Mouse (Mus musculus): Measurements from ENCODE around the gene Ddah2.

Gene Ddah2

DNA sequence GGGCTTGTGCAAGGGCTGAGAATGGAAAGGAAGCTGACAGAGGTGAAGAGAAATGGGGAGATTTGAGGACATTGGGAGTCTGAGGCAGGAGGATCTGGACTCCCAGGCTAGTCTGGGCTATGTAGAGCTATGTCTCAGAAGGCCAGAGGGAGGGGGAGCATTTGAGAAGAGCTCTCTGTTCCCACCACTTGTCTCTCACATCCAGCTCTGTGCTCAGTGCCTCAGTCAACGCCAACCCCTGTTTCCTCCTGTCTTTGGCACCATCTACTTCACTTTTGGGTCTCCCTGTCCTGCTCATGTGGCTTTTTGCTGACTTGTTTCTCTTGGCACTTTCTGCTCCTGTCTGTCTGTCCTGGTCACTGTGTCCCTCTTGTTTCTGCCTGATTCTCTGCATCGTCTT, 18.4 kb downstream of the Ddah2 start:
- no peak for DNase-seq (ENCODE audit: low read depth)

DNA sequence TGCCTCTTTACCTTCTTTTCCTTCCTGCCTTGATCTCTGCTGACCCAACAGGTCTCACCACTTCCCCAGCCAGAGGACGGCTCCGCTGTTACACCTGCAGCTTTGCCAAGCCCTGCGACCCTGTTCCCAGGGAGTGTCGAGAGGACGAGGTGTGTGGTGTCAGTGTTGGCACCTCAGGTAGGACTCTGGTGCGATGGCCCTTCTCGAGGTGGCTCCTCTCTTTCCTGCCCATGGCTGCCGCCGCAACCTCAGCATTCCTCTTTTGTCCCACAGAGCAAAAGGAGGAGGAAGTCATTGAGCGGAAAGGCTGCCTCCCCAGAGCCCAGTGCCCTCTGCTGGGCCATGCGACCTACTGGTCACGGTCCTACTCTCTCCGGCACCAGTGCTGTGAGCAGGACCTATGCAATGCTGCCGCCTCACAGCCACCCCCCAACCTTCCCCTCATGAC, 19.0 kb downstream of the Ddah2 start, which contains the start of gene Ly6g6d:
Gene Ly6g6d, minus strand, starts transcription at position 280 of the 448 bp plus-strand sequence.
- DNase-seq (ENCODE audit: low read depth), result no peak

DNA sequence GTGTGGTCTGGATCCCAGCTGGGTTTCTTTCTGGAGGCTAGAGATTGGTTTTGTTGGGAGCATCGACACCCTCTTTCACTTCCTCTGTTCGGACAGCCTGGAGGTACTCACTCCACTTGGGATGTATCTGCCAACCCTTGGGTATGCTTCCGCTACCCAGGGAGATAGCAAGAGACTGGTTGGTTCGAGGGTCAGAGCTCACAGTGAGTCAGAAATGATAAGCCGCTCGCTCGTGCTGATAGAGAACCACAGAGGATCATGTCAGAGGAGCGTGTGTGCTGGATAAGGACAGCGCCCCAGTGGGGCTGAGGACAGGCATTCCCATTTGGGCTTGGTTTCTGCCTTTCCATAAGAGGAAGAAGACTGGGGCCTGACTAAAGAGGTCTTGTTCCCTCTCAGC, 20.9 kb downstream of the Ddah2 start:
- no peak for DNase-seq (ENCODE audit: low read depth)

DNA sequence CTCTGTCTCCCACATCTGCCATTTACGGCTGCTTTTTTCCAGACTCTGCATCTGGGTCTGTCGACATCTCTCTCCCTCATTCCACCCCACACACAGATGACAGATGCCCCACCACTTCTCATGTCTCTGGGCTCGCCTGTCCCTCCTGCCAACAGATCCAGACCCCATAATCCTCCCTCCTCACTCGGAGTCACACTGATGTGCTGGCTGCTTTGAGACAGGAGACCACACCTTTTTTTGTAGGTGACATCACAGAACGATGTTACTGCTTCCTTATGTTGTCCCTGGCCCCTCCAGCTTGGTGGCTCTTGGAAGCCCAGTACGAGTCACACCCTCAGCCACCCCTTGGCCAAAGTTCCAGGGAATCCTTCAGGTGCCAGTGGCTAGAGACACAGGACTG, 21.4 kb downstream of the Ddah2 start:
- DNase-seq (ENCODE audit: low read depth), result no peak

DNA sequence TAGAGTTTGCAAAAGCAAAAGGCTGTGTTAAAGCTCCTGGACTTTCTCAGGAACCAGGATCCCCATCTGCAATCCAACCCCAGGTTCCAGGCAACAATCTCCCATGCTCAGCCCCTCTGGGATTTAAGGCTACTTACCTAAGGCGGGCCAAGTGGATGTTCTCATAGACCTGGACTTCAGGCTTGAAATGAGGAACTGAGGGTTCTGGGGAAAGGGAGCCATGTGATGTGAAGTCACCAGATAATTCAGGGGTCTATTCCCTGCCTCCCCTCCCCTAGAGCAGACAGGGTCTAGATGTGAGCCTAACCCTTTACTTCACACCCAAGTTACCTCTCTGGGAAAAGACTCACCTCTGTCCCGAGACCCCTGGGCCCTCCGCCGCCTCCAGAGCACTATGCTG, 21.9 kb downstream of the Ddah2 start:
- DNase-seq (ENCODE audit: low read depth), result no peak

DNA sequence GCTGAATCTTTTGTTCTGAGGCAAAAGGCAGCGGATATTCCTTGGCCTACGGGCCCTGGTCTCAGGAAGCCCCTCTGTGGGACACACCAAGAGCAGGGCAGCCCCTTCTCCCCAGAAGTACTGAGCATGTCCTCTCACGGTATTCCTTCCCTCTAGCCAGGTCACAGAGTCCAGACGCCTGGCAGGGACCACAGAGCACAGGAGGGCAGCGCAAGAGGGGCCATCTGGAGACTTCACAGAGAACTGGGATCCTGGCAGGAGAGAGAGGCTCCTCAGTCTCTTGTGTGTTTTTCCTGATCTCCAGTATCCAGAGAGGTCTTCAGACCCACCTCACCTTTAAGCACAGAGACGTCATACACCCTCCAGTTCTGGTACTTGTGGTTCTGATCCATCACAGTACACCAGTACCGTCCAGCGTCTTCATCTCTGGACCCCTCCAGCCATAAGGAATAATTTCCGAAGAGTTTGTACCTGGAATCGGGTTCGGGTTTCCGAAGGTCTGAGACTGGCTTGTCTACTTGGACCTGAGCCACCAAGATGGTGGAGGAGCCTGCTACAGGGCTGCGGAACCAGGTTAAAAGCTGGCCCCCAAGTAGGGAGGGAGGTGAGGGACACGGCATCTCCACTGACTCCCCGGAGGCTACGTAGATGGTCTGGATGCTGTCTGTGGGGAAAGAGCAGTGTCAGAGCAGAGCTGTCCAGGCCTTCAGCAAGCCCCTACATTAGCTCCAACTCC, 24.2 kb downstream of the Ddah2 start:
- no peak for DNase-seq (ENCODE audit: low read depth)

DNA sequence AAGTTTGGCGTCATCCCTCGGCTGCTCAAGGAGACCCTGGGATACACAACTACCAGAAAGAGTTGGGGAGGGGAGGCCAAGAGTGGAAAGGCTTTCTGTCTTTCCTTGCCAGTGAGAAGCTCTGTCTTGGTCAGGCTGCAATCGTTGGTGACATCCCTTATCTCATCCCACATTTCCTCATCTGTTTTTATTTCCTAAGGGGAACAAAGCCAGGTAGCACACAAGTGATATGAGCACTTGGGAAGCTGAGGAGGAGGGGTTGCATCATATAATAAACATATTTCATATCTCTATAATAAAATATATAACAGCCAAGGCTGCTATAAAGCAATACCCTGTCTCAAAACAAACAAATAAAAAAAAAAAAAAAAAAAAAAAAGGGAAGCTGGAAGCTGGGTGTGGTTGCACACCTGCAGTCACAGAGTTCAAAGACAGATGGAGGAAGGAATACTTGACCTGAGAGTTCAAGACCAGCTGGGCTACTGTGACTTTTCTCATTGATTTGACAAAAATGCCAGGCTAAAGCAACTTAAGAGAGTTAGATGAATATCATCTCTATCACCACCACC, 25.2 kb downstream of the Ddah2 start:
- DNase-seq (ENCODE audit: low read depth), result no peak

DNA sequence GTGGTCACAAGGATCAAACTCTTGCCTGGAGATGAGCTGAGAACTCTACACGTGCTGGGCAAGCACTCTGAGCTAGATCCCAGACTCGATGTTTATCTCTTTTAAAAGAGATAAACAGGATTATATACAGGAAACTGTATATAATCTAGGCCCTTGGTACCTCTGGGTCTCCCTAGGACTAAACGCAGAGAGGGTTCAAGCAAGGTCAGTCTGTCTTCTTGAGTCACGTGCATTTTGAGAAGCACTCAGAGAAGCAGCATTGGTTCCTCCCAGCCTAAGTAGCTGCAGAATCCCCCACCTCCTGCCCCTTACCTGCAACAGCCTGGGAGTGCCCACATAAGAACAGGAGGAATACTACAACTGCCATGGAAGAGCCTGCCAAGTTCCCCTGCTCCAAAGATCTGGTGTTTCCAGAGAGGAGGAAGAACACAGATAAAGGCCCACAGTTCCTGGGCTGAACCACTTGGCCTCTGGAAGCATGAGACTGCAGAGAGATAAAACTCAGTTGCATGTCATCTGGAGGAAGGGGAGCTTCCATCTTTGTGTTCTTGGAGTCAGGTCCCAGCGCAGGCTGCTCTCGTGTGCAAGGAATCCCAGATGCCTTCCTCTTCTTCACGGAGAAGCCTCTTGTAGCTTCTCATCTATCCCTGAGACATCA, 26.5 kb downstream of the Ddah2 start, which contains the start of gene Ly6g6f:
Gene Ly6g6f, minus strand, starts transcription at position 403 of the 658 bp plus-strand sequence.
- no peak for DNase-seq (ENCODE audit: low read depth)

DNA sequence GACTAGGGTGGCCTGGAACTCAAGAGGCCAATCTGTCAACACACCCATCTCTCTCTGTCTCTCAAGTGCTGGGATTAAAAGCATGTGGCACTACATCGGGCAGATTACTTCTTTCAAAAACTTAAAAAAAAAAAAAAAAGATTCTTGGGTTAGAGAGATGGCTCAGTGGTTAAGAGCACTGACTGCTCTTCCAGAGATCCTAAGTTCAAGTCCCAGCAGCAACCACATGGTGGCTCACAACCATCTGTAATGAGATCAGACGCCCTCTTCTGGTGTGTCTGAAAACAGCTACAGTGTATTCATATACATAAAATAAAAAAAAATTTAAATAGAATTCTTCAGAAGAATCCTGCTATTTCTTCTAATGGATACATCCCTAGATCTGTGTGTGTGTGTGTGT, 29.3 kb downstream of the Ddah2 start:
- no peak for DNase-seq (ENCODE audit: low read depth)

DNA sequence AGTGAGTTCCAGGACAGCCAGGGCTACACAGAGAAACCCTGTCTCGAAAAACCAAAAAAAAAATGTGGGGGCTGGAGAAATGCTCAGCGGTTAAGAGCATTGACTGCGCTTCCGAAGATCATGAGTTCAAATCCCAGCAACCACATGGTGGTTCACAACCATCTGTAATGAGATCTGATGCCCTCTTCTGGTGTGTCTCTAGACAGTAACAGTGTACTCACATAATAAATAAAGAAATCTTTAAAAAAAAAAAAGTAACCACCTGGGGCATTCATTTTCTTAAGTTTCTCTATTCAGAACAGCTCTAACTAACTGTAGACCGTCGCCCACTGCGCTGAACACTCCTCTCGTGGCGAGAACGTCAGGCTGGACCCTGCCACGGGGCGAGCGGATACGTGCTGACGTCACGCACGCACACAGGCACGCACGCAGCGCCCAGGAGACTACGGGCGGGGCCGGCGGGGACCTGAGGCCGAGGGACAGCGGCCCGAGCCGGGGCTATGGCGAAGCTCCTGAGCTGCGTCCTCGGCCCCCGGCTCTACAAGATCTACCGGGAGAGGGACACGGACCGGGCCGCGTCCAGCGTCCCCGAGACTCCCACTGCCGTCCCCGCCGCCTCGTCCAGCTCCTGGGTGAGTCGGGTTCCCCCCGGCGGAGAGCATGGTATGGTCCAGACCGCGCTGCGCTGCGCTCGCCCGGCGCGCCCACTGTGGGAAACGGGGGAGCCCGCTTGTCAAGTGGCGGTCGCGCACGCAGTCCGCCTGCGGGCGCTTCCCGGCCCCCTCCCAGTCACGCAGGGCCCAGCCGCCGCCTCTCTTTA, 30.2 kb downstream of the Ddah2 start, which contains the start of gene Abhd16a:
Gene Abhd16a, plus strand, starts transcription at position 439 of the 820 bp plus-strand sequence.
- peak; percentile 83 for DNase-seq (ENCODE audit: low read depth)

DNA sequence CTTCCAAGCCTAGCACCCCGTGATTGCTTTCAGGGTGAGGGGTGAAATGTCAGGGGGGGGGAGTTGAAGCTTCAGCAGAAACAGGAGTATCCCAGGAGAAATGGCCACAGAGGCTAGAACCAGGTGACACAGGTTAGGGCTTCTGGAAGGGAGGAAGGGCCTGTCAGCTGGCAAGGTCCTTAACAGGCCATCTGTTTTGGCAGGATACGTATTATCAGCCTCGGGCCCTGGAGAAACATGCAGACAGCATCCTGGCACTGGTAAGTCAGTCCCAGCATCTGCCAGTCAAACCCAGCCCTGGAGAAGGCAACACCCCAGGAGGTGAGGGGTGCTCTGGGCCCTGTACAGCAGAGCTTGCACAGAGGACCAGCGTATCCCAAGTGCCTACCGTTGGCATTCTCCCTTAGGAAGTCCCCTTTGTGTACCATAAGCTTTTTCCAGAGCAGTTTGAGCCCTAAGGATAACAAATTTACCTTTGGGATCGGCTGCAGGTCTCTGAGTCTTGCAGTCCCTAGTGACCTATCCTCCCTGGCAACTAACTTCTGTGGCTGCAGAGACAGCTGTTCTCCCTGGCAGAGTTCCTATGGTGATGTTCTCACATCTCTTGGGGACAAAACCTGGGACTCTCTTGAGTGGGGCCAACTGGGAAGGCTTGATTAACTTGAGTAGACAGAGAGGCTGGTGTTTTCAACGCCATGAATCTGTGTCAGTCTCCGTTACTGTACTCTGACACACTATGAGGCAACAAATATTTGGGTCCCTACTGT, 31.5 kb downstream of the Ddah2 start:
- DNase-seq (ENCODE audit: low read depth), result no peak

DNA sequence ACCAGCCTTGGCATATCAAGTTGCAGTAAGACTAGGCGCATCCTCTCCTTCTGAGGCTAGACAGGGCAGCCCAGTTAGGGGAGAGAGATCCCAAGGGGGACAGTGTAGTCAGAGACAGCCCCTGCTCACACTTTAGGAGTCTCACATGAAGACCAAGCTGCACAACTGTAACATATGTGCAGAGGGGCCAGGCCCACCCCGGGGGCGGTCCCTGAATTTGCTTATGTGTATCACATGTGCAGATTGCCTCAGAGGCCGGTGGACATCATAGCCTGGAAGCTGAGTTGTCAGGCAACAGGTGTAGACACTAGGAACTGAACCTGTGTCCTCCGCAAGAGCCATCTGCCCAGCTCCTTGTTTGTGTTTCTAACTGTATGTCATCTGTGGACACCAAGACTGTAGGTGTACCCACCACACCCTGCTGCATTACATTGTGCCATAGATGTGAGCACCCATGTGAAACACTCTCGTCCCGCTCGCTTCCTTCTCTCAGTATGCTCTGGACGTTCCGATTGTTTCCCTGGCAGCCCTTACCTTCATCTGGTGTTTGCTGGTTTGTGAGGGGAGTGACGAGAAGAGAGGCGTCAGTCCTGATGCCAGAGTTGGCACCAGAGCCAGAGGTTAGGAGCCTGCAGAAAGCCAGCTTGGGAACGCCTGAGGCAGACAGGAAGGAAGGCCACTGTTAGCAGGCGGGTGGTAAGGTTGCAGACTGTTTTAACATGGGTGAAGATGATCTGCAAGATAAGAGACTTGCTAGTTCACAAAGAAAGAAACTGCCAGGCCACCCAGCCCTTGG, 33.8 kb downstream of the Ddah2 start:
- no peak for DNase-seq (ENCODE audit: low read depth)

DNA sequence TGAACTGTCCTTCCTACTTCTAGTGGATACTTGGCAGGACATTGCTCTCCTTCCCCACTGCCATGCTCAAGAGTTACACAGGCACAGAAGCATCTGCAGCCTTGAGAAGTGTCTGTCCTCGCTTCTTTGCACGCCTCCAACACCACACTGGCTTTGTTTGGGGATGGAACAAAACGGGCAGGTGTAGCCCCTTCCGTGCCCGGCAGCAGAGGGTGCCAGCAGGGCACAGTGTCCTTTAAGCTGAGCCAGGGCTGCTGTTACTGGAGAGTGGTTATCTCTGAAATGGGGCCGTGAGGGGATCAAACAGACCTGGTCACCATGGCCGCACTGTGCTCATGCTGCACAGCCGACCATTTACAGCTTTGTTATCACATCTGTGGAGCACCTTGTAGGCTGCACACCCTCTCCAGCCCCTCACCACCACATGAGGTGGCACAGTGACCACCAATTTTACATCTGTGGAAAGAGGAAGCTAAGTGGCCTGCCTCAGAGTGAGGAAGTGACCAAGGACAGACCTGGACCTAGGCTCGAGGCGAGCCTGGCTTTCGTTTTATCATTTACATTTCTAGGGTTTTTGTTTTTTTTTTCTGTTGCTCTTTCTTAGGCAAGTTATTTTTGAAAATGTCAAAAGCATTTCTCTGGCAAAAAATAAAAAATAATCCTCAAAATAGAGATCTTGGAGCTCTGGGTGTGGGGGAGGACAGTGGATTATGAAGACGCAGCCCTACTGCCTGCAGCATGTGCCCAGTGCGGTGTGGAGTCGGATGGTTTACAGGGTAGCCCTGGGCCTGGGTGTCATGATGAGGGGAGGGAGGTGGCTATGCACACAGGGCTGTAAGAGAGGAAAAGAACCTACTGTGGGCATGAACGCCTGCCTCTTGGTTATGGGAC, 35.9 kb downstream of the Ddah2 start:
- no peak for DNase-seq (ENCODE audit: low read depth)

DNA sequence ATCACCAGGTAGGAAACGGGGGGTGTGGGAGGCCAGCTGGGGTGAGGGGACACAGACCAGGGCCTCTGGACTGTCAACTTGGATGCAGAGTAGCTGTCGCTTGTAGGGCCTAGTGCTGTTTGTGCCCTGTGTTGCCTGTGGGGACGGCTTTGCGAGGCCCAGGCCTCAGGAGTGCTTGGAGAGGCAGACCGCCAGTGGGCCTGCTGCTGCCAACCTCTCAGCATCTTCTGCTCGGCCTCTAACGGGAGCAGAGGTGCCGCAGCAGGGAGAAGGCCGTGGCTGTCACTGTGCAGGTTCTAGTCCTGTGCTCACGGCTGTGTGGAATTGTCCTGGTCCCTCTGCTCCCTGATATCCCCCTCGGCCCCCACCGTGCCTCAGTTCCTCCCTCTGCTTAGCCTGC, 37.8 kb downstream of the Ddah2 start:
- DNase-seq (ENCODE audit: low read depth), result no peak

DNA sequence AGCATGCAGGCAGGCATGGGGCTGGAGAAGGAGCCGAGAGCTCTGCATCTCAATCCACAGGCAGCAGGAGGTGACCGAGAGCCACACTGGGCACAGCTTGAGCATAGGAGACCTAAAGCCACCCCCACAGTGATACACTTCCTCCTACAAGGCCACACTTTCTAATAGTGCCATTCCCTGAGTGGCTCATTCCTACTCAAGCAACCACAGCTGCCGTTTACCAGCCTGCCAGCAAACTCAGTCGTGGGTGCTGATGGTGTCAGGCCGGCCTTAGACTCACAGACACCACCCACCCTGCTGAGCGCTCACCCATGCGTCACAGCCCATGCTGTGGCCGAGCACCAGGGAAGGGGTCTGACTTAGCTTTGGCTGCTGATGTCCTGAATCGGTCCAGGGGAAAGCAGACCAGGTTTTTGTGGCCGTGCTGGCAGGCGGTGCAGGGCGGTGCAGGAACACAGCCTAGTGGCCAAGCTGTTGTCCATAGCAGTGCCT, 38.4 kb downstream of the Ddah2 start:
- no peak for DNase-seq (ENCODE audit: low read depth)

DNA sequence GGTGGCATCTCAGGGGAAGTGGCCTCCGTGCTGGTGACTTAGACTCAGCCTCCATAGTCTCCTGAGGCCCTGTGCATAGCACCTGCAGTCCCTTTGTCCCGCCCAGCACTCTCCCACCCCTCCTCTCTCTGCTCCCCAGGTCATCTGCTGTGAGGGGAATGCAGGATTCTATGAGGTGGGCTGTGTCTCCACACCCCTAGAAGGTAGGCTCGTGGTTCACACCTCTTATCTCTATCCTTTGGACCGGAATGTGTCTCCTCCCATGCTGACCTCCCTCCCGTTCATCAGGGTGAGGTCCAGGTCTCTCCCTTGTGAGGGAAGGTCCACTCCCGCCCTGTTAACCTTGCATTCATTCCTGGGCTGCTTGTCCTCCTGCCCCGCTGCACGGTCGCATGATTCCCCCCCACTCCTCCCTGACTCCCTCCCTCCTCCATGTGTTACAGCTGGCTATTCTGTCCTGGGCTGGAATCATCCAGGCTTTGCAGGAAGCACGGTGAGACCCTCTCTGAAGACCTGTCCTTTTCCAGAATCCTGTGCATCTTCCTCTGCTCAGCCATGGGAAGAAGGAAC, 41.4 kb downstream of the Ddah2 start:
- DNase-seq (ENCODE audit: low read depth), result no peak

DNA sequence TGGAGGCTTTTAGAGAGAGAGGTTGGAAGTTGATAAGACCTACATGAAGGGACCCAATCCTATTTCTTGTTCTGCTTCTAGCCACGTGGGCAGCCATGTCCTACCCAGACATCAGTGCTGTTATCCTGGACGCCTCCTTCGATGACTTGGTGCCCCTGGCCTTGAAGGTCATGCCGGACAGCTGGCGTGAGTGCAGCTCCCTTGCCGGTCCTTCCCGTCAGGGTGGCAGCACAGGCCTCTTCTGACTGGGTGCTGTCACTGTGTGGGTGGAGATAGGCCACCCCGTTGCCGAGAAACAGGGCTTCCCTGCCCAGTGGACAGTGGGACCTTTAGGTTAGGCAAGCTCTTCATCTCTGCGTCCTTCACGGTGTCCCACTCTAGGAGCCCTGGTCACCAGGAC, 42.3 kb downstream of the Ddah2 start:
- no peak for DNase-seq (ENCODE audit: low read depth)

DNA sequence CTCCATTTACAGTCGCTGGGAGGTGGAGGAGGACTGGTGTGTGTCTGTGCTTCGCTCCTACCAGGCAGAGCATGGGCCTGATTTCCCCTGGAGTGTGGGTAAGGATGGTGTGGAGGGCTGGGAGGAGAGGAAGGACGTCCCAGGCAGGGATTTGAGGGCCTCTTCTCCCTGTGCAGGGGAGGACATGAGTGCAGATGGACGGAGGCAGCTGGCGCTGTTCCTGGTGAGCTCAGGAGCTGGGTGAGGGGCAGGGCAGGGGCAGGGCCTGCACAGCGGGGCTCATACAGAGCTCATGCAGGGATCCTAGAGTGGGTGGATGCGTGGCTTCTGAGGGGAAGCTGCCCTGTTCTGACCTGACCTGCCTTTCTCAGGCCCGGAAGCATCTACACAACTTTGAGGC, 43.5 kb downstream of the Ddah2 start:
- no peak for DNase-seq (ENCODE audit: low read depth)

DNA sequence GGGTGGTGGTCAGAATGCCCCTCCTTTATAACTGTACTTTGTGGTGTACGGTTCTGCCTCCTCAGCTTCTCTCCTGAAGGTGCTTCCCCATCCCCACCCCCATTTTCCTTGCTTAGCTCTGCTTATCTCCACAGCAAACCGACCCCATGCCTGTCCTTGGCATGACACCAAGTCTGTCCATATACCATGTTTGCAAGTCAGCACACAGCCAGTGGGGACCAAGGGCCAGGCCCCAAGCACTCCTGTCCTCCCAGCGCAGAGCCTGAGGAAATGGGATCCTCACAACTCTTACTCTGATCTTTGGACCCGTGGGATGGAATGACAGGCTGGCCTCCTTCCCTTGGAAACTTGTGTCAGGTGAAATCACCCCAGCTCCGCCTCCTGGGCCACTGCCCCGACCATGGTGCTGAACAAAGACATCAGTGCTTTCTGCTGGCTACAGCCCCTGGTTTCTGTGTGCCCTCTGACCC, 44.4 kb downstream of the Ddah2 start:
- DNase-seq (ENCODE audit: low read depth), result no peak

All from c-Kit-positive CD71-negative TER-119-negative erythroid progenitor cells, embryonic 14.5 days (primary cell).